Mouse (Mus musculus) T-helper 1 cell (primary cell): Measurements from ENCODE around the gene Glrx5.

Source experiments
- in situ Hi-C: fragments of 300-600 bp; cut with MboI, MseI; formaldehyde crosslinking; loops from one replicate; pipeline ENCODE4 v1.15.1; 2025; ENCODE audit warnings: high pct_unique_total_duplicates

Glrx5 gene

DNA sequence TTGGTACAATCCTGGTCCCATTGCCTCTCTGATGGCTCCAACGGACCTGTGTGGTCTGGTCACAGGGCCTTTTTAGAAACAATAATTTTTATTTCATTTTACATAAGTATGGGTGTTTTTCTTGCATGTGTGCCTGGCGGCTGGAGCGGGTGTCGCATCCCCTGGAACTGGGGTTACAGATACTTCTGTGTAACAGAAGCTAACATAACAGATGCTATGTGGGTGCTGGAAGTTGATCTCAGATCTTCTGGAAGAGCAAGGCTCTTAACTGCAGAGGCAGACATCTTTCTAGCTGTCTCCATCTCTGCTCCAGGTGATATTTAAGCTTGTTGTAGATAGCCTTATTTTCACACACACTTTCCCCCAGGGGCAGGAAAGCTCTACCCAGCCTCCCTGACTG, 31.7 kb downstream of the Glrx5 start:
- in situ Hi-C loops = no loop called here

DNA sequence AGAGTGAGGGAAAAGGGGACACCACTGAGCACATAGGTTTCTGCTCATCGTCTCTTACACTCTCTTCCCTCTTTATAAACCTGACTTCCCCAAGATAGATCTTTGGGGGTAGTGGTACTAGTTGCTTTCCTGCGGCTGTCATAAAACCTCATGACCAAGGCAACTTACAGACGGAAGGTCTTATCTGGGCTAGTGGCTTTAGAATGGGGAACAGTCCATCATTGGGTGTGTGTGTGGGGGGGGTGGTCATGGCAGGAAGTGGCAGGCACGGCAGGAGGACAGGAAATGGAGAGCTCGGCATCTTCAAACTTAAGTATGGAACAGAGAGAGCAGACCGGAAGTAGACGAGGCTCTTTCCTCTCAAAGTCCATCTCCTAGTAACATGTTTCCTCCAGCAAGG, 32.6 kb downstream of the Glrx5 start:
- in situ Hi-C loops = no loop called here

DNA sequence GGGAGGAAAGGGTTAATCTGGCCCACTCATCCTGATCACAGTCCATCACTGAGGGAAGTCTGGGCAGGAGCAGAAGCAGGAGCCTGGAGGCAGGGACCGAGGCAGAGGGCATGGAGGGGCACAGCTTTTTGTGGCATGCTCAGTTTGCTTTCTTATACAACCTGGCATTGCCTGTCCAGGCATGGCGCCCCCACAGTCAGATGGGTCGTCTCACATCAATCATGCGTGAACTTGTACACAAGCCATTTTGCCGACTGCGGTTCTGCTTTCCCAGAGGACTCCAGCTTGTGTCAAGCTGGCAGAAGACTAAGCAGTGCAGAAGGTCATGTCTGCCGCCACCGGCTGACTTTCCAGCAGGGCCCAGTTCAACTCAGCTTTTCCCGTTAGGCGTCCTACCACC, 34.0 kb downstream of the Glrx5 start:
- in situ Hi-C loops = no loop called here

DNA sequence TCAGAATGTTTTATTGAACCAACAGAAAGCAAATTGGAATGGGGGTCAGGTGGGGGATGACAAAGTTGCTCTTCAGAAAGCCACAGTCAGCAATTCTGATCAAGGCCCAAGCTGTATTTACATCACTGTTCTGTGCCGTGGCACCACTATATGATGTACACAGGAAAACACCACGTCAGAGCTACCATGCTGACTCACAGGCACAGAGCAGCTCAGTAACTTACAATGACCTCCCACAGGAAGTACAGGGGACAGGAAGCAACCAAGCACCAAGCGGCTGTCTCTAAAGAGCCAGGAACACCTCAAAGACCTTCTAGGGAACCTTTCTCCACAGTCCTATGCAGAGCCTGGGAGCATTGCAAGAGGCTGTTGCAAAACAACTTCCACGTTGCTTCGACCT, 36.4 kb downstream of the Glrx5 start:
- in situ Hi-C loops = no loop called here

DNA sequence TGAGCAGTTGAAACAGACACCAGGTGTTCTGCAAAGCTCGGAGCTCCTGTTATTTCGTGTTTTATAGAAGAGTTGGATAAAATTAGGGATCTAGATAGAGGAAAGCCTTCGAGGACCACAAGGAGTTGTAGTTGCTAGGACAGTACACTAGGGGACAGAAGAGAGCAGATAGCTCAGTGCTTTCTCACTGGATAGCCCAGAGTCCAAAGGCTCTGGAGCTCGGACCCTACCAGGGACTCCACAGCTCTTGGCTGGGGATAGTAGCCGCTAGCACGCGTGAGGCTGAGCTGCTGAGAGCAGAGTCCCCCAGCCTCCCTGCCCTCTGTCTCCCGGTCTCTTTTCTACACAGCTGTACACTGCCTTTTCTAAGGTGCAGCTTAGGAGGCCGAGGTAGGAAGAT, 41.2 kb downstream of the Glrx5 start:
- in situ Hi-C loops = no loop called here

DNA sequence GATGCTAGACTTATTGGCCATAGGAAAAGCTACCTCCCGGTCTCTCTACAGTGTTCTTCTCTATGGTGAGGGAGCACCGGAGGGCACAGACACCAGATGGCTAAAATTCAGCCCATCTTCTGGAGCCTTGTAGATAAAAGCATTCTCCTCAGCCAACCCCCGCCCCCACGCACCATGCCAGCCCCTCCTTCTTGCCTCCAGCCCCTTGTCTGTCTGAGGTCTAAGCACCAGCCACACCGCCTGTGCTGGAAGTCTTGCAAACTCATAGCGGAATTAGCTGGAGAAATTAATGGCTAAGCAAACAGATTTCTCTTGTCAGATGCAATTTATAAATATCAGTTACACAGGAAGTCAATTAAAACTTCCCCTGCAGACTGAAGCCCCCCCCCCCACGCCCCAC, 43.0 kb downstream of the Glrx5 start:
- in situ Hi-C loops = no loop called here

DNA sequence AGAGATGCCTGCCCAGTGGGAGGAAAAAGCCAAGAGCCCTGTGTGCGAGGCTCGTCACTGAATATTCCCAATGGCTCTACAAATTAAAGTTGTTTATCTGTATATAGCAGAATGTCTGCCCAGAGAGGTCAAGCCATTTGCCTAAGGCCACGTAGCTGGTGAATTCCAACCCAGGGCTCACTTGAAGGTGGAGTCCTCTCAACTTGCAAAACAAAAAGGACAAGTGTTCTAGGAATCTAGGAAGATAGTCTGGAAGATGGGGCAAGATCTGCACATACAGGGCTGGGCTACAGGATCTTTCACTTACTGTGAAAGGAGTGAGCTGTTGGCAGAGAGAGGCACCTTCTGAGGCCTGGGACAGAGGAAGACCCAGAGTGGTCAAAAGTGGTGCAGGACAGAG, 44.0 kb downstream of the Glrx5 start:
- in situ Hi-C loops = no loop called here

DNA sequence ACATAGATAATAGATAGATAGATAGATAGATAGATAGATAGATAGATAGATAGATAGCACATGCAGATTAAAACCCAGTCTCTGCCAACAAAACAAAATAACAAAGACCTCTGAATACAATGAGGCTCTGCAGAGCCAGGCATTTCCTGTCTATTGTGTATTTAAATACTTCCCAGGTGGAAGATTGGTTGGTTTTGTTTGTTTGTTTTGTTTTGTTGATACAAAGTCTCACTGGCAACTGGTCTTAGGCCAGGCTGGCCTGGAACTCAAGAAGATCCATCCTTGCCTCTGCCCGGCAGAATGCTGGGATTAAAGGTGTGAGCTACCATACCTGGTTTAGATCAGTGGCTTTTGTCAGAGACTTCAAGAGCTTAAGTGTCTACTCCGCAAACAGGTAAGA, 44.7 kb downstream of the Glrx5 start:
- in situ Hi-C loops = no loop called here

DNA sequence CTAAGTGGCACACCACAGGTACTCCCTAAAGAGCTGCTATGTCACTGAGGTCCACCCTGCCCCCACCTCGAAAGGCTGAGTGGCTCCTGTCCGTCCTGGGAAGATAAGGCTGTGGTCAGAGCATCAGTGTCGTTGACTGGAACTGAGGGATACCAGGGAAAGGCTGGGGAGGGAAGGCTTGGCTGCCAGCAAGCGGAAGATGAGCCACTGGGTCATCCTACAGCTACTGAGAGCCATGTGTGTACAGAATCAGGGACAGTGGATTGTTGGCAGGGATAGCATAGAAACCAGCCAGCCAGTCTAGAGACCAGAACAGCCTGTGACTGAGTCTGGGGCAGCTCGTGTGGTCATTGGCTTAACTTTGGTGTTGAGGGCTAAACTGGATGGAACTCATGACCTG, 51.7 kb downstream of the Glrx5 start:
- in situ Hi-C loops = no loop called here

DNA sequence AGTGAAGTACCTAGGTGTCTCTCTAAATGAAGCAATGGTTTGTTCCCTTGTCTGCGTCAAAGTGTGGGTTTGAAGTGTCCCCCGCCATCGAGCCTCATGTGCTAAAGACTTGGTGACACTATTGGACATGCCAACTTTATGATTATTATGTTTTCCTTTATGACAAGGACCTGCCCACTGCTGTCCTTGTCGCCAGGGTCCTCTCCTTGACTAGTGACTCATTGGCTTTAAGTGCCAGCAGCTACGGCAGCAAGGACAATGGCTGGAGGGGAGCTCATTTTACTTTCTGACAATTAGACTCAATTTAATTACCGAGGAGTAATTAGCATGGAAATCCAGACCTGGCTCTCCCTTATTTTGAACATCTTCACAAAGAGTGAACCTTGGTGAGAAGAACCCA, 52.3 kb downstream of the Glrx5 start:
- in situ Hi-C loops = no loop called here

DNA sequence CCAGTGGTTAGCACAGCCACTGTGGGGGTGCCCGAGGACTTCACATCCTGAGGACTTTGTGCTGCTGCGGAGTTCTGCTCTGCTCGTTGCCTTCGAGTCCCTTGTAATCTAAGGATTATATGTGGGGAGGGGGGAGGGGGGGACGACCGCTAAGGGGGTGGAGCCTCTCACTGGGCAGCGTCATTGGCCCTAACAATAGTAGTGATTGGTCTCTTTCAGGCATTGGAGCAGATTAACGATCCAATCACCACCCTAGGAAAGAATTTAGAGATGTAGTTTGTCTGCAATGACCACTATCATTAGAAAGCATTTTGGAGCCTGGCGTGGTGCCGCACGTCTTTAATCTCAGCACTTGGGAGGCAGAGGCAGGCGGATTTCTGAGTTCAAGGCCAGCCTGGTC, 52.8 kb downstream of the Glrx5 start:
- in situ Hi-C loops = no loop called here

DNA sequence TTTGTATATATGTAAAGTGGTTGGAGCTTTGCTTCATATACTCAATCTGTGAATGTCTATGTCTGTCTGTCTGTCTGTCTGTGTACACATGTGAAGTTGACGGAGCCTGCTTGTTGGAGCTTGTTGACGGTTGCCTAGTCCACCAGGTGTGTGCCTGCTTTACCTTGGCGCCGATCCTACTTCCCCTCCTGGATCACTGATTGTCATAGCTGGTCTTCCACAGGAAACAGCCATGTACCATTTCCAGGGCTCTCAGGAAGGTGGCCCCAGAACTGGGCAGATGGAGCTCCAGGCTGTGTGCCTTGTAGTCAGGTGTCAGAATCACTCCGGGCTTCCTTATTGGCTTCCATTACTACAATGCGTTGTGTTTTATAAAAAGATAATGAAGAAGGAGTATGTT, 54.3 kb downstream of the Glrx5 start:
- in situ Hi-C loops = no loop called here

DNA sequence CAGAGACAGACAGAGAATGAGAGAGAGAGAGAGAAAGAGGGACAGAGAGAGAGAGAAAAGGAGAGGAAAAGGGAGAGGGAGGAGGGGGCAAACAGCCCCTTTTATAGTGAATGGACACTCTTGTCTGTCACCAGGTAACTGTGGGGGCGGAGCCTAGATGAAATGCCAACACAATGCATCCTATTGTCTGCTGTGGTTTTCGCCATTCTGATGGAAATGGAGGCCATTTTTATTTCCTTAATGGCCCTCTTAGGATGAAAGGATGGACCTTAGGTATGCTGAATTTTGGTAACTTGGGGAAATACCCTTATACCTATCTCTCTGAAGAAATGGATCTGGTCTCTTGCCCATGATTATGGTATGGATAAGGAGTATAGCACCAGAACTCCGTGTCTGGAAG, 54.9 kb downstream of the Glrx5 start:
- in situ Hi-C loops = no loop called here

DNA sequence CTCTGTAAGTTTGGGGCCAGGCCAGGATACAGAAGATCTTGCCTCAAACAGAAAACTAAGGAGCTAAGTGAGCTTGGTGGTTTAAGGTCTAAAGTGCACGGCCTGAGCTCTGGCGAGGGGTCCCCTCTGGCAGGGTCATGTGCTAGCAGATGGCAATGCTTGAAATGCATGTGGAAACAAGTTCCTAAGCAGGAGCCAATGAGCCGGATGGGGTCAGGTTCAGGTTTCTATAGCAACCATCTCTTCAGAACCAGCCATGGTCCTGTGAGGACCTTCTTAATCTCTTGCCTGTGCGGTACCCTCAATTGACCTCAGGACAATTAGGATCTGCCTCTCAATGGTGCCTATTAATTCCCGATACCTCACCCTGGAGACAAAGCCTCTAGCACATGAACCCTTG, 56.7 kb downstream of the Glrx5 start:
- in situ Hi-C loops = no loop called here

DNA sequence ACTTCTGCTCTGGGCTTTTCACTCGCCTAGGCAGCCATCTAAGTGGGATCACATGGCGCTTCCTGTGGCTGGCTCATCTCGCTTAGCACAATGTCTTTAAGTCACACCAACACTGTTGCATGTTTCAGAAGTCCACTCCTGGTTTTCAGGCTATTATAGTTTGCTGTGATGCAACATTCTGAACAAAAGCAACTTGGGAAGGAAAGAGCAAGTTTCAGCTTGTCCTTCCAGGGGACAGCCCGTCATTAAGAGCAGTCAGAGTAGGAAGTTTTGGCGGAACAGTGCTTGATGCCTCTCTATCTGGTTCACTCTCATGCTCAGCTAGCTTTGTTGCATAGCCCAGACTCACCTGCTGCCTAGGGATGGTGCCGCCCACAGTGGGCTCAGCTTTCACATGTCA, 59.1 kb downstream of the Glrx5 start:
- in situ Hi-C loops = no loop called here
